Mouse (Mus musculus): ENCODE data around the gene 9930021J03Rik. TPM values are rescaled to one million over a fixed set of nuclear protein-coding genes. Genes with fewer than 3 reads are reported as not detected.

The 9930021J03Rik gene
- total RNA-seq (2023): 10 to 100 TPM; 22.3 to 23.6 TPM

DNA sequence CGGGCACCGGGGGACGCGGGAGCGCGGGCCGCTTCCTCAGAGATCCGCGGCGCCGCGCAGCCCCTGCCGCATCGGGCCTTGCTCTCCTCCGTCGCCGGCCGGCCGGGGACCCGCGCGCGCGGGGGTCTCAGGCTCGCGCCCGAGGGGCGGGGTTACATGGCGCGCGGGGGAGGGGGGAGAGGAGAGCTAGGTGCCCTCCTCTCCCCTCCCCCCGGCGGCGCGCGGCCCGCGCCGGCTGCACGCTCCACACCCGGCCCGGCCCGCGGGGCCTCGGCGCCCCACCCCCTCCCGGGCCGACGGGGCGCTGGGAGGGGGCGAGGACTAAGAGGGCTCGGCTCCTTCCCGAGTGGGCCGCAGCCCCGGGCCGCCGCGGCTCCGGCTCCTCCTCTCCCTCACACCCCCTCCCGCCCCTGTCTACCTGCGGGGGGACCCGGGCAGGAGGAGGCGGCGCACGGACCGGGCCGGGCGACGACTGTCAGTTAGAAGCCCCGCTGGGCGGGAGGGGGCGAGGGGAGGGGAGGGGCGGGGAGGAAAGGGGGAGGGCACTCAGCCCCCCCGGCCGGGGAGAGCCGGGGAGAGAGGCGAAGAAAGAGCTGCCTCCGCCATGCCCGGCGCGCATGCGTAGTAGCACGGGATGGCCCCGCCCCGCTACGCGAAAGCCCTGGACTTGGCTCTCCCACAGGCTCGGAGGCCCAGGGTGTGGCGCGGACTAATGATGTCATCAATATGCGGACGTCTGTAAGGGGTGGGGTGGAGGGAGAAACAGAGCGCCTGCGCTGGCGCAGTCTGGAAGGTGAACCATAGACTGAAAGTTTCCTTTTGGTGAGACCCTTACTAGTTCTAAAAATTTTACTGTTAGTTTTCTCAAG, at the start of gene 9930021J03Rik:
9930021J03Rik (minus strand) TSS at position 73 of the 869 bp plus-strand sequence.

DNA sequence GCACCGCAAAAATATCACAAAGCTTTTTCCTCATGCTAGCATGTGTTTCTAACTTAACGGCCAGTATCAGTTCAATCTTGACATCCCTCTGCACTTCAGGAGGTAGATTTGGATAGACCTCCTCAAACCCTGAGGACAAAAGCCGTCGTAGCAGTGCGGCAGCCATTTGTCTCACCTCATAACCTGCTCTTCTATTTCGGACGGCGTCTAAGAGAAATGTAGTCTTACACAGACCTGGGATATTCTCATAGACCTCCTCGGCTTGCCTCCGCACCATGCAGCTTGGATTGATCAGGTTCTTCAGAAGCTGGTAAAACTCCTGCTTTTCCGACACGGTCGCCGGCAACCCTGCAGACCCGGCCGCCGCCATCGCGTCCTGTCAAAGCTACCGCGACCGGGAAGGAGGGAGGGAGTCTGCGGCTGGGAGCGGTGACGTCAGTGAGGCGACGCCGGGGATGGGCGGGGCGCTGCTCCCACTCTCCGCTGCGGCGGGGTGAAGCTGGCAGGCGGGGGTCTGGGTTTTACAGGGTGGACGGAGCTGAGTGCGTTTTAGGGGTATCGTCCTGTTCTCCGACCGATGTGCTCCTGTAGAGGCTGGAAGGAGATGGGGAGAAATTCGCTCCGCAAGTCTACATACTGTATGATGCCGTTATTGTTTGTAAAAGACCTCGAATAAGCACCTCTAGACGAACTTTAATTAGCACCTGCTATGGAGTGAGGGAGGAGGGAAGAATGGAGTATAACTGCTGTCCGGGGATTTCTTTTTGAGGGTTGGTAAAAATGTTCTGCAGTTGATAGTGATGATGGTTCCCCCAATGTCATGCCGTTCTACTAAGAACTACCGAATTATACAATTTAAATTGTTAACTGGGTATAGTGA, 7.0 kb upstream of the 9930021J03Rik start, which contains the start of gene Ranbp6:
Ranbp6 (minus strand) TSS at position 394 of the 880 bp plus-strand sequence.

DNA sequence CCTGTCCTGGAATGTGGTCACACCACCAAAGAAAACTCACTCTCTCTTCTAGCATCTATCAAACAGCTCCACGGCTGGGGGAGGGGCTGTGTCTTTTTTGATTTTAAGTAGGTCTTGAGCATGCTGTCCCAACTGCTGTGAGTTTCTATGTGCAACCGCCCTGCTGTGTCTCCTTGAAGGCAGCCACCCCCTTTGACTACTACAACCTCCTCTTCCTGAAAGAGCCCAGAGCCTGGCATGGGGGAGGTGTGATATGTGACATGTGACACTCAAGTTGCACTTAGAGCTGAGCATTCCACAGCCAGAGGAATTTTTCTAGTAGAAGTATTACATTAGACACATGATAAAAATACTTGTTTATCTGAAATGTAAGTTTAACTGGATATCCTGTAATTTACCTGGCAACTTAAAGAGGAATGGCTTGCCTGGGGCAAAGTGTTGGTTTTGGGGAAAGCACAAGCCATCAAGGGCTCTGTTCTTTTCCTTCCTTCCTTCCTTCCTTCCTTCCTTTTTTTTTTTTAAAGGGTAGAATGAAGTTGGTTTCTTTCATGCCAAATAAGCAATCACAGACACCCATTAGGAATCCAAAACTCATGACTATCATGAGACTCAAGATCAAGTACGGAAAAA, 108.4 kb downstream of the 9930021J03Rik start, which contains the start of gene Mlana:
Mlana (plus strand) TSS at position 580 of the 630 bp plus-strand sequence.

Other genes starting within 250 kb of the 9930021J03Rik start
- 10 to 100 TPM; 35.9 to 38.7 TPM for gene Ermp1, start 157.6 kb downstream of the 9930021J03Rik start, total RNA-seq (2023)
- gene Mlana, start 108.2 kb downstream of the 9930021J03Rik start, total RNA-seq (2023): not detected
- gene Ranbp6, start 7.0 kb upstream of the 9930021J03Rik start, total RNA-seq (2023): 10 to 100 TPM in 1 of 2 experiments, 1 to 10 TPM in 1; 9.2 to 10.3 TPM
- gene Il33, start 119.1 kb upstream of the 9930021J03Rik start, total RNA-seq (2023): not detected
- gene Trpd52l3, start 197.8 kb upstream of the 9930021J03Rik start, total RNA-seq (2023): not detected
- 10 to 100 TPM; 35.8 to 42.6 TPM for gene Uhrf2, start 224.5 kb upstream of the 9930021J03Rik start, total RNA-seq (2023)